Mouse (Mus musculus): ENCODE measurements around the gene Acot1. TPM values are rescaled to one million over a fixed set of nuclear protein-coding genes. Genes with fewer than 3 reads are reported as not detected.
"Not testable (repeated sequence)": the region's sequence is repeated elsewhere in the genome, so short reads cannot be mapped to it uniquely, and the experiment has no call there.

The Acot1 gene
- polyA plus RNA-seq, 1 experiment from 2014 or later: 45.5 TPM

DNA sequence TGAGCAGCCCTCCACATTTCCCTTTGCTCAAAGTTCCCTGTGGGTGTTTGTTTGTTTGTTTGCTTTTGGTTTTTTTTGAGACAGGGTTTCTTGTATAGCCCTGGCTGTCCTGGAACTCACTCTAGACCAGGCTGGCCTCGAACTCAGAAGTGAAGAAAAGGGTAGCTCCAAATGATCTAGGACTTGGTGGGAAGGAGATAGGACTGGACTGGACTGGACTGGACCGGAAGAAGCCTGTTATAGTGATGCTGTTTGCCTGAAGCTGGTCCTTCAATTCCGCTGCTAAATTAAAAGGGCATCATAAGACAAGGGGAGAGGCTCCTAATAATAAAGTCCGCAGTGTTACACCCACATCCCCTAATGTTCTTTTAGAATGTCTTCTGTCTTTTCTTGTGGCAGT is 20.8 kb upstream of the Acot1 start:
- Histone ChIP-seq H3K4me1 (replicated peaks; ENCODE audit: control insufficient read depth, insufficient read depth, low read length) (no peaks in the 10 kb centered on the region), H3K4me2 (replicated peaks; ENCODE audit: low read depth, low read length) (peak overlapping the region; percentile 64), H3K4me3 (ENCODE audit: low read depth, low read length) (peak overlapping the region; percentile 43), H3K9ac (ENCODE audit: low read depth, low read length) (peak overlapping the region; percentile 65), H3K27ac (ENCODE audit: low read depth, low read length) (no peak overlapping the region), H3K27me3 (ENCODE audit: control insufficient read depth, insufficient read depth, low read length) (no peaks in the 10 kb centered on the region), H3K9me3 (ENCODE audit: control insufficient read depth, low read length) (no peaks in the 10 kb centered on the region), H3K36me3 (ENCODE audit: control insufficient read depth, insufficient read depth, low read length) (no peaks in the 10 kb centered on the region)
- ATAC-seq (ENCODE audit: low FRiP score): peak; percentile 60; the same call in 1 of the 2 replicates
- no peak for DNase-seq (ENCODE audit: low spot score)
- 69% methylated on average over 4 of the region's 4 CpGs for WGBS

DNA sequence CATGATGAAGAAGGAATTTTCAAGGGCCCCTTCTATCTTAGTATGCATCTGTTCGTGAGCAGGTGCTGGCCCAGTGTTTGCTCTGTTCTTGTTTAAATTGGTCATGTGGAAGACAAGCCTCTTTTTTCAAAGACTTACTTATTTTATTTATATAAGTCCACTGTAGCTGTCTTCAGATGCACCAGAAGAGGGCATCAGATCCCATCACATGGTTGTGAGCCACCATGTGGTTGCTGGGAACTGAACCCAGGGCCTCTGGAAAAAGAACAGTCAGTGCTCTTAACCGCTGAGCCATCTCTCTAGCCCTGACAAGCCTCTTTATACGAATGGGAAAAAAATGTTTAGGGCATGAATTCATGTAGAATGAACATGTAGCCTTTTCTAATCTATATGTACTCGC is 19.9 kb upstream of the Acot1 start:
- Histone ChIP-seq H3K27ac (ENCODE audit: low read depth, low read length) (no peak overlapping the region), H3K4me3 (ENCODE audit: low read depth, low read length) (no peak overlapping the region), H3K4me2 (replicated peaks; ENCODE audit: low read depth, low read length) (no peak overlapping the region), H3K36me3 (ENCODE audit: control insufficient read depth, insufficient read depth, low read length) (no peaks in the 10 kb centered on the region), H3K9me3 (ENCODE audit: control insufficient read depth, low read length) (no peaks in the 10 kb centered on the region), H3K9ac (ENCODE audit: low read depth, low read length) (no peak overlapping the region), H3K4me1 (replicated peaks; ENCODE audit: control insufficient read depth, insufficient read depth, low read length) (no peaks in the 10 kb centered on the region), H3K27me3 (ENCODE audit: control insufficient read depth, insufficient read depth, low read length) (no peaks in the 10 kb centered on the region)
- DNase-seq (ENCODE audit: low spot score) (no peak), ATAC-seq (ENCODE audit: low FRiP score) (no peak)
- 96% methylated on average over 4 of the region's 4 CpGs for WGBS

DNA sequence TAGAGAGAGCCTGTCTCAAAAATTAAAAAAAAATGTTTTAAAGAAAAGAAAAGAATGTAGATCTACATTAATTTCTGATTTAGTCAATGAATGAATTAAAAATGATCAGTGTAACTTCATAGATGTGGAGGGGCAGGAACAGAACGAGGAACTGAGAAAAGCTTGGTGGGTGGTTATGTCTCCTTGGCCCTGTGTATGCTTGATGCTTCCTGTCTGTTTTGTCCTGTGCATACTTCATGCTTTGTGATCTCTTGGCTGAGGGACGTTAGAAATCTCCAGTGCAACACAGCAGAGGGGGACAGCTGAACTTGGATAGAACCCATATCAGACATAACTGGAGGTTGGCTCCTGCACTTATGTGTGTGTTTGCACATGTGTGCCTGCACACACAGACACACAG is 12.1 kb upstream of the Acot1 start:
- DNase-seq (ENCODE audit: low spot score): no peak
- Histone ChIP-seq H3K9me3 (ENCODE audit: control insufficient read depth, low read length) (no peaks in the 10 kb centered on the region), H3K9ac (ENCODE audit: low read depth, low read length) (no peak overlapping the region), H3K27me3 (ENCODE audit: control insufficient read depth, insufficient read depth, low read length) (no peaks in the 10 kb centered on the region), H3K4me3 (ENCODE audit: low read depth, low read length) (no peak overlapping the region), H3K4me1 (replicated peaks; ENCODE audit: control insufficient read depth, insufficient read depth, low read length) (no peaks in the 10 kb centered on the region), H3K27ac (ENCODE audit: low read depth, low read length) (no peak overlapping the region), H3K36me3 (ENCODE audit: control insufficient read depth, insufficient read depth, low read length) (no peaks in the 10 kb centered on the region), H3K4me2 (replicated peaks; ENCODE audit: low read depth, low read length) (no peak overlapping the region)
- 80% methylated on average over 2 of the region's 2 CpGs for WGBS
- ATAC-seq (ENCODE audit: low FRiP score): no peak

DNA sequence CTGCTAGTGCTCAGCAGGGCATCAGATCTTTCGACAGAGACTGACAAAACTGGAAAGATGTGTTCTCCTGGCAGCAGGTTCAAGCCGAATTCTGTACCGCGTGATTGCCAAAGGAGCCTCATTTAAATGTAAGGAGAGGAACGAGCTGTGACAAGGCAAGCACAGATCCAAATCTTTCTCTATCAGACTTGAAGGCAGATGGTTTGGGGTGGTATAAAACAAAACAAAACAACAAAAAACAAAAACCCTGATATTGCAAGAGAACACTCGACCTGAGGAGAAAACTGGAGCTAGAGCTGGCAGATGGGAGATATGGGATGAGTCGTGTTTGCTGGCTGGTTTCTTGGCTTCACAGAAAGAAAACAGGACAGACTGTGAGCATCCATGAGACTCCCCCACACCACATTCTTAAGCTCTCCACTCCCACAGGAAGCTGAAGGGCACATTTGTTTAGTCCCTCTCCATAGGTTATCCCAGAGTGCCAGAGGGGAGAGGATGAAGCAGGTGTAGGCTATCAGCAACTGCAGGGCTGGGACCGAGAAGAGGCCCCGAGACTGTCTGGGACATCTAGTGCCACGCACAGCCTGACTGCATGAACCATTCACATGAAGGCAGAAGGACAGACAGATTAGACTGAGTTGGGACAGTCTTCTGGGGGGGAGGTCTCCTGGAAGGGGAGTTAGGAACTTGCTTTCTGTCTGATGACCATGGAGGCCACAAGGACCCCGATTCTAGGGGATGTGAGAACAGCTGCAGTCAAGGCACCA is 10.8 kb upstream of the Acot1 start:
- H3K9ac ChIP-seq (ENCODE audit: low read depth, low read length): no peak overlapping the region
- H3K4me1 ChIP-seq (replicated peaks; ENCODE audit: control insufficient read depth, insufficient read depth, low read length): no peaks in the 10 kb centered on the region
- ATAC-seq (ENCODE audit: low FRiP score) (no peak), DNase-seq (ENCODE audit: low spot score) (no peak)
- no peaks in the 10 kb centered on the region for H3K9me3 ChIP-seq (ENCODE audit: control insufficient read depth, low read length)
- no peak overlapping the region for H3K27ac ChIP-seq (ENCODE audit: low read depth, low read length)
- no peak overlapping the region for H3K4me3 ChIP-seq (ENCODE audit: low read depth, low read length)
- no peak overlapping the region for H3K4me2 ChIP-seq (replicated peaks; ENCODE audit: low read depth, low read length)
- WGBS: 66% methylated on average over 11 of the region's 11 CpGs
- no peaks in the 10 kb centered on the region for H3K27me3 ChIP-seq (ENCODE audit: control insufficient read depth, insufficient read depth, low read length)
- H3K36me3 ChIP-seq (ENCODE audit: control insufficient read depth, insufficient read depth, low read length): no peaks in the 10 kb centered on the region

DNA sequence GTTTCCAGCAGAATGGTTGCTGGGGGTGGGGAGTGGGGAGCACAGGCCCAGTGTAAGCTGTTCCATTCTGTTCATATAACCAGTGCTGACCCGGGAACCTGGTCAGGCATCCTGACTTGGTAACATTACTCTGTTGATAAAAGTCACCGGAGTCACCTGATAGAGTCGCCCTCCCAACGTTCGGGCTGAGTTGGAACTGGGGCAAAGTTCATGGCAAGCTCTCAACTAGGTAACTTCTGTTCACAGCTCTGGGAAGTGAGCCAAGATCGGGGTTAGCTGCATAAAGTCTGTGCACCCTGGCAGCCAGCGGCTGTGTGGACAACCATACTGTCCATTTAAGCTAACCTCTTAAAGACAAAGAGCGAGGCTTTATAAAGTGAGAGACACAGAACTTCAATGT is 10.1 kb upstream of the Acot1 start:
- not testable (repeated sequence) for DNase-seq (ENCODE audit: low spot score); H3K27ac ChIP-seq (ENCODE audit: low read depth, low read length); H3K36me3 ChIP-seq (ENCODE audit: control insufficient read depth, insufficient read depth, low read length); H3K9me3 ChIP-seq (ENCODE audit: control insufficient read depth, low read length); ATAC-seq (ENCODE audit: low FRiP score); H3K9ac ChIP-seq (ENCODE audit: low read depth, low read length); H3K4me3 ChIP-seq (ENCODE audit: low read depth, low read length); H3K4me1 ChIP-seq (replicated peaks; ENCODE audit: control insufficient read depth, insufficient read depth, low read length); H3K4me2 ChIP-seq (replicated peaks; ENCODE audit: low read depth, low read length); H3K27me3 ChIP-seq (ENCODE audit: control insufficient read depth, insufficient read depth, low read length)
- WGBS: 82% methylated on average over 8 of the region's 8 CpGs

DNA sequence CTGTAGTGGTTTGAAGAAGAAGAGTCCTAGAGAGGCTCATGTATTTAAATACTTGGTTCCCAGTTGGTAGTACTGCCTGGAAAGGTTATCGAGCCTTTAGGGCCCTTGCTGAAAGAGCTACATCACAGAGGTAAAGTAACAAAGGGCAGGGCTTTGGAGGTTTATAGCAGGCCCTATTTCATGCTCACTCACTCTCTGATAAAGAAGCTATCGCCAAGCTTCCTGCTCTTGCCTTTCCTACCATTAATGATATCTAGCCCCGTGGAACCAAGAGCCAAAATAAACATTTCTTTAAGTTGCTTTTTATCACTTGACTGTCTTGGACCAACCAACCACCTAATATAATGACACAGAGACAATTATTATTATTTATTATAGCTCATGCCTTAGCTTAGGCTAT is 8.9 kb upstream of the Acot1 start:
- Histone ChIP-seq H3K36me3 (ENCODE audit: control insufficient read depth, insufficient read depth, low read length) (no peaks in the 10 kb centered on the region), H3K4me2 (replicated peaks; ENCODE audit: low read depth, low read length) (no peak overlapping the region), H3K4me3 (ENCODE audit: low read depth, low read length) (no peak overlapping the region), H3K9me3 (ENCODE audit: control insufficient read depth, low read length) (no peaks in the 10 kb centered on the region), H3K9ac (ENCODE audit: low read depth, low read length) (no peak overlapping the region), H3K27ac (ENCODE audit: low read depth, low read length) (no peak overlapping the region), H3K4me1 (replicated peaks; ENCODE audit: control insufficient read depth, insufficient read depth, low read length) (no peaks in the 10 kb centered on the region), H3K27me3 (ENCODE audit: control insufficient read depth, insufficient read depth, low read length) (no peaks in the 10 kb centered on the region)
- no peak for ATAC-seq (ENCODE audit: low FRiP score)
- no peak for DNase-seq (ENCODE audit: low spot score)
- WGBS: 91% methylated on average over 3 of the region's 3 CpGs

DNA sequence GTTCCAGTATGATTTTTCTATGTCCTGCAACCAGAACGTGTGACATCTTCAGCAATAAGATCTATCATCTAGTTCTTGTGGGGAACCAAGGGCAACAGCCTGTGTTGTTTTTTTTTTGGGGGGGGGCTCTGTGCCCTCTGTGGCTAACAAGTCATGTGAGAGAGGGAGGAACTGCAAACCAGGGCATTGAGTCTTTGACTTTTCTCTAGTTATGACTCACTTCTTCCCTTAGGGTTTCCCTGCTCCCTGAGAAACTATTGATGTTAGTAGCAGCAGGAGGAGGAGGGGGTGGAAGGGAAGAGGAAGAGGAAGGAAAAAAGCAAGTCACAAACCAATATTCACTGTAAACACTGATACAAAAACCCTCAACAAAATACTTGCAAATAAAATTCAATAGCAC is 5.4 kb upstream of the Acot1 start:
- H3K9me3 ChIP-seq (ENCODE audit: control insufficient read depth, low read length): no peaks in the 10 kb centered on the region
- no peak overlapping the region for H3K4me2 ChIP-seq (replicated peaks; ENCODE audit: low read depth, low read length)
- no peak for ATAC-seq (ENCODE audit: low FRiP score)
- H3K27me3 ChIP-seq (ENCODE audit: control insufficient read depth, insufficient read depth, low read length): no peaks in the 10 kb centered on the region
- no peak overlapping the region for H3K9ac ChIP-seq (ENCODE audit: low read depth, low read length)
- H3K36me3 ChIP-seq (ENCODE audit: control insufficient read depth, insufficient read depth, low read length): no peaks in the 10 kb centered on the region
- H3K4me1 ChIP-seq (replicated peaks; ENCODE audit: control insufficient read depth, insufficient read depth, low read length): no peaks in the 10 kb centered on the region
- WGBS: 85% methylated on average over 1 of the region's 1 CpGs
- no peak overlapping the region for H3K27ac ChIP-seq (ENCODE audit: low read depth, low read length)
- no peak for DNase-seq (ENCODE audit: low spot score)
- H3K4me3 ChIP-seq (ENCODE audit: low read depth, low read length): no peak overlapping the region

DNA sequence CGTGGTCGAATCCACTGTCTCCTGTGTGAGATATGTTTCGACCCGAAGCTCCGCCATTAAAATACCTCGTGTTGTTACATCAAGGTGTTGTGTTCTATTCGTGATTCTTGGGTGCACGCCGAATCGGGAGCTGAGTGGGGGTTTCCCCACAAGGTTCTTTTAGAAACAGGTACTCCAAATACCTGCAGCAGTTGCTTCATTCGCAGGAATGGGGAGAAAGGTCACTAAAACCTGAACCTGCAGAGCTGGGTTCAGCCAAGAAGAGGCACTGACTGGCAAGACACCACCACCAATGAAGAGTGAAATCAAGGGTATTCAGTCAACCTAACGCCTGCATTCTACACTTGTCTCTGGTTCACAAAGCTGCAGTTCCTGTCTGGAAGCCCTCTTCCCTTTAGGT is 1.0 kb upstream of the Acot1 start:
- DNase-seq (ENCODE audit: low spot score): no peak
- Histone ChIP-seq H3K36me3 (ENCODE audit: control insufficient read depth, insufficient read depth, low read length) (no peaks in the 10 kb centered on the region), H3K4me1 (replicated peaks; ENCODE audit: control insufficient read depth, insufficient read depth, low read length) (no peaks in the 10 kb centered on the region; the same call in 1 of the 2 replicates), H3K9me3 (ENCODE audit: control insufficient read depth, low read length) (no peaks in the 10 kb centered on the region), H3K4me2 (replicated peaks; ENCODE audit: low read depth, low read length) (no peak overlapping the region), H3K27ac (ENCODE audit: low read depth, low read length) (no peak overlapping the region), H3K9ac (ENCODE audit: low read depth, low read length) (no peak overlapping the region), H3K27me3 (ENCODE audit: control insufficient read depth, insufficient read depth, low read length) (no peaks in the 10 kb centered on the region), H3K4me3 (ENCODE audit: low read depth, low read length) (no peak overlapping the region)
- WGBS: 91% methylated on average over 9 of the region's 12 CpGs
- no peak for ATAC-seq (ENCODE audit: low FRiP score)

DNA sequence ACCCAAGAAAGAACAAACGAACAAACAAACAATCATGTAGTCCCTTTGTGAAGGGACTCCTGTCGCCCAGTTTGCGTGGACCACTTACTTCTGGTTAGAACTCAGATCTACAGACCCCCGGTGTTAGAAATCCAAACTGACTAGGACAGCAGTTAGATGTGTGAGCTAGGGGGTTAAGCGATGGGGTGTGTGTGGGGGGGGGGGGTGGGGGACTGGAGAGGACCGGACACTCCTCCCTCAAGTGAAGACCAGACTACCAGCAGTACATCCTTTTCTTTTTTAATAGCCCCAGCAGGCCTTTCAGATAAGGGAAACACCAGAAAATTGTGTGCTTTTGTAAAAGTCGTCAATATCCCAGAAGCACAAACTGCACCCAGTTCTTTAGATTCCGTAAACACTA is 561 bp upstream of the Acot1 start:
- no peaks in the 10 kb centered on the region for H3K36me3 ChIP-seq (ENCODE audit: control insufficient read depth, insufficient read depth, low read length)
- no peak overlapping the region for H3K9ac ChIP-seq (ENCODE audit: low read depth, low read length)
- 54% methylated on average over 8 of the region's 8 CpGs for WGBS
- H3K4me2 ChIP-seq (replicated peaks; ENCODE audit: low read depth, low read length): peak overlapping the region; percentile 49; the same call in 1 of the 2 replicates
- peak; percentile 18 for DNase-seq (ENCODE audit: low spot score)
- no peaks in the 10 kb centered on the region; the same call in 1 of the 2 replicates for H3K4me1 ChIP-seq (replicated peaks; ENCODE audit: control insufficient read depth, insufficient read depth, low read length)
- ATAC-seq (ENCODE audit: low FRiP score): no peak; the same call in 1 of the 2 replicates
- no peaks in the 10 kb centered on the region for H3K27me3 ChIP-seq (ENCODE audit: control insufficient read depth, insufficient read depth, low read length)
- peak overlapping the region; percentile 58 for H3K27ac ChIP-seq (ENCODE audit: low read depth, low read length)
- H3K9me3 ChIP-seq (ENCODE audit: control insufficient read depth, low read length): no peaks in the 10 kb centered on the region
- no peak overlapping the region for H3K4me3 ChIP-seq (ENCODE audit: low read depth, low read length)
